Comparison of ENCODE assay signal across 9 mouse cellular contexts in genomic region chr9:110857781-110858472, GRCm38 (mm10). TPM values are rescaled to one million over a fixed set of nuclear protein-coding genes. Genes with fewer than 3 reads are reported as not detected.
DNase-seq lines count a peak whose midpoint lies in the region; ATAC-seq and TF ChIP-seq lines count a peak whose summit lies in the region.
"Had no signal": no experiment of that assay in that cellular context is flagged by ENCODE, and none has a peak within 500 bp of the region (broad histone marks: within the 10 kb centered on the region; RNA-seq: fewer than 3 reads in every experiment).

TSS of gene Prss50 (plus strand) at chr9:110857967.

- no peak for TF ChIP-seq CTCF in bone marrow macrophage, adult 2 months (IDR thresholded peaks at IDR 0.05; ENCODE audit: low read depth, low read length)

- WGBS in heart, embryonic 11.5 days (ENCODE audit: insufficient replicate concordance): 9% methylated on average over 41 of the region's 50 CpGs
- WGBS in hindbrain, embryonic 11.5 days: 9% methylated on average over 38 of the region's 50 CpGs

- H3K4me3 ChIP-seq in heart, embryonic 11.5 days (ENCODE audit: low read depth, low read length): peak within 1 kb of the TSS; percentile 36
- H3K4me3 ChIP-seq in bone marrow macrophage, adult 2 months (ENCODE audit: insufficient read depth, low read length): no peak within 1 kb of the TSS
- H3K4me3 ChIP-seq in hindbrain, embryonic 11.5 days (ENCODE audit: low read depth, low read length): peak within 1 kb of the TSS; percentile 30

- H3K27me3 ChIP-seq in heart, embryonic 11.5 days (ENCODE audit: control insufficient read depth, insufficient read depth, low read length): peaks cover 17% of the 10 kb centered on the region
- H3K27me3 ChIP-seq in hindbrain, embryonic 11.5 days (ENCODE audit: control insufficient read depth, insufficient read depth, low read length): peaks cover 6% of the 10 kb centered on the region; the same call in 1 of the 2 replicates

- H3K36me3 ChIP-seq in heart, embryonic 11.5 days (ENCODE audit: control insufficient read depth, insufficient read depth, low read length): no peaks in the 10 kb centered on the region
- no peaks in the 10 kb centered on the region for H3K36me3 ChIP-seq in hindbrain, embryonic 11.5 days (ENCODE audit: control insufficient read depth, insufficient read depth, low read length)
- H3K36me3 ChIP-seq: G1E had no signal

- no peak for DNase-seq in heart, adult 9 months (ENCODE audit: low spot score in 2 of 2)
- peak; percentile 68 for DNase-seq in hindbrain, embryonic 11.5 days (ENCODE audit: low spot score)
- peak; percentile 74 for DNase-seq in thymus, postnatal 4 days
- DNase-seq in right cerebral cortex, postnatal 10 days (ENCODE audit: low spot score in 2 of 2): no peak
- DNase-seq in yolk sac, embryonic 10.5 days (ENCODE audit: low spot score): no peak

- no peak for TF ChIP-seq POLR2A in bone marrow macrophage, adult 2 months (IDR thresholded peaks at IDR 0.05; ENCODE audit: borderline replicate concordance, low read depth, low read length)

- H3K27ac ChIP-seq in heart, embryonic 11.5 days (ENCODE audit: low read depth, low read length): no peak within 1 kb of the TSS
- H3K27ac ChIP-seq in bone marrow macrophage, adult 2 months (ENCODE audit: insufficient read depth, low read depth, low read length): peak within 1 kb of the TSS; percentile 46
- no peak within 1 kb of the TSS for H3K27ac ChIP-seq in hindbrain, embryonic 11.5 days (ENCODE audit: low read depth, low read length)

- H3K9ac ChIP-seq in heart, embryonic 11.5 days (ENCODE audit: low read depth, low read length): no peak within 1 kb of the TSS
- H3K9ac ChIP-seq in hindbrain, embryonic 11.5 days (ENCODE audit: low read depth, low read length): 0 out of 2 replicates have a peak within 1 kb of the TSS, but pooled peaks have one; percentile 31

- ATAC-seq in heart, embryonic 11.5 days (replicated peaks; ENCODE audit: insufficient number of reproducible peaks, low FRiP score, low TSS enrichment): no peak
- no peak for ATAC-seq in hindbrain, embryonic 11.5 days (ENCODE audit: low FRiP score)
- ATAC-seq in megakaryocyte-erythroid progenitor cell, adult 5-6 weeks (replicated peaks; ENCODE audit: low FRiP score, low TSS enrichment, poor library complexity, severe bottlenecking): peak; percentile 38

- peak within 1 kb of the TSS; percentile 59 for H3K4me2 ChIP-seq in heart, embryonic 11.5 days
- H3K4me2 ChIP-seq in hindbrain, embryonic 11.5 days (replicated peaks; ENCODE audit: low read depth, low read length): peak within 1 kb of the TSS; percentile 58

- no peaks in the 10 kb centered on the region for H3K9me3 ChIP-seq in heart, embryonic 11.5 days (replicated peaks; ENCODE audit: control insufficient read depth, low read length)
- H3K9me3 ChIP-seq in hindbrain, embryonic 11.5 days (ENCODE audit: control insufficient read depth, low read length): no peaks in the 10 kb centered on the region
- H3K9me3 ChIP-seq: G1E had no signal

- peaks cover 5% of the 10 kb centered on the region for H3K4me1 ChIP-seq in heart, embryonic 11.5 days (ENCODE audit: control insufficient read depth, insufficient read depth, low read length)
- H3K4me1 ChIP-seq in bone marrow macrophage, adult 2 months (ENCODE audit: control insufficient read depth, insufficient read depth, low read length): peaks cover 27% of the 10 kb centered on the region
- H3K4me1 ChIP-seq in hindbrain, embryonic 11.5 days (replicated peaks; ENCODE audit: control insufficient read depth, insufficient read depth, low read length): 0 out of 2 replicates have a peak, but pooled peaks cover 3% of the 10 kb centered on the region

RNA-seq across cellular contexts. Expression of gene Prss50, which starts in this region (rescaled TPM):
- 0.23 and 1.6 TPM in 2 replicates for polyA plus RNA-seq in heart, embryonic 11.5 days (2014; fragmentation: Nextera tagmentation; extraction: Ambion mirVana)
- not detected in 2 replicates for polyA plus RNA-seq in bone marrow macrophage, adult 2 months (2012; ENCODE audit: insufficient read depth, insufficient read length, missing spikeins)
- 0.14 and 0.31 TPM in 2 replicates for polyA plus RNA-seq in hindbrain, embryonic 11.5 days (2014; fragmentation: Nextera tagmentation; extraction: Ambion mirVana)
- 37.4 and 42.3 TPM in 2 replicates for total RNA-seq in megakaryocyte-erythroid progenitor cell, adult 5-6 weeks (2014; fragmentation: Nextera tagmentation)
- 16.5 and 28.2 TPM in 2 replicates for total RNA-seq in megakaryocyte-erythroid progenitor cell, adult 5-6 weeks (2017)
- total RNA-seq: G1E had no signal
- polyA plus RNA-seq: G1E had no signal

Comparison
In these comparisons a context has a peak if more than half of its experiments do, and no peak if none do; other contexts are left out.
1. Peak in DNase-seq, H3K4me3 ChIP-seq, H3K9ac ChIP-seq and H3K4me2 ChIP-seq in hindbrain, embryonic 11.5 days; RNA of the gene not detected or under 1 TPM.